In the genomic region with DNA sequence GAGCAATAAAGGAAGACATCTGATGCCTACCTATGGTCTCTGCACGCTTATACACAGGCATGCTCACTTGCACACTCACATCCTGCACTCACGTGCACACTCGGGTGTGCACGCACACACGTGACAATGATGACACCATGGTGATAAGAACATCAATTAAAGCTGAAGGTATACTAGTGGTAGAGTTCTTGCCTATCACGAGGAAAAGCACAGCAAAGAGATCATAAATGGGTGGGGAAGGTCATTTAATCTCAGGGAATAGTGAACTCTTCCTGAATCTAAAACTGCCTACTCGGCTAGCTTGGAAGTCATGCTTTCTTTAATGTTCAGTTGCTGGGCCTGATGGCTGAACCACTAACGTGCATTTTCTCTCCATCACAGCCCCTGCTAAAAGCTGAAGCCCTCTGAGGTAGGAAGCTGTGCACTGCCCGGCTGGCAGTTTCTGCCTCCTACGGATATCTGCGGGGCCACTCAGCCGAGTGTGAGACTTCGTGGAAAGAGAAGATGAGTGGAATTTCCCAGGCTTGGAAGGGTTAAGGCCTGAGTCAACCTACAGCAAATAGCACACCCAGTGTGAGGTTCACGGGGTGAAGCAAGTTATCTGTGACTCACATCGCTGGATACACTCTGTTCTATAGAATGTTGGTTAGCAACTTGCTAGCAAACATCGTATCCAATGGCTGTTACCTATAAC, we compare ENCODE assay signal across 18 mouse cellular contexts. TPM values are rescaled to one million over a fixed set of nuclear protein-coding genes. Genes with fewer than 3 reads are reported as not detected.
DNase-seq lines count a peak whose midpoint lies in the region; ATAC-seq and TF ChIP-seq lines count a peak whose summit lies in the region.
"Had no signal": no experiment of that assay in that cellular context is flagged by ENCODE, and none has a peak within 500 bp of the region (broad histone marks: within the 10 kb centered on the region; RNA-seq: fewer than 3 reads in every experiment).

No protein-coding gene starts in this region.

- no peak for TF ChIP-seq POLR2A in testis, adult 2 months (IDR thresholded peaks at IDR 0.05; ENCODE audit: control insufficient read depth, low read depth, low read length)

- H3K36me3 ChIP-seq in kidney, embryonic 15.5 days: no peaks in the 10 kb centered on the region
- no peaks in the 10 kb centered on the region for H3K36me3 ChIP-seq in testis, adult 2 months (ENCODE audit: control insufficient read depth, insufficient read depth, low read length)
- no peaks in the 10 kb centered on the region for H3K36me3 ChIP-seq in intestine, embryonic 15.5 days
- H3K36me3 ChIP-seq in midbrain, embryonic 13.5 days: no peaks in the 10 kb centered on the region
- H3K36me3 ChIP-seq: forebrain, embryonic 15.5 days; heart, embryonic 13.5 days; limb, embryonic 13.5 days; liver, embryonic 15.5 days had no signal

- H3K4me1 ChIP-seq in kidney, embryonic 15.5 days: peaks cover 51% of the 10 kb centered on the region
- H3K4me1 ChIP-seq in testis, adult 2 months (ENCODE audit: control insufficient read depth, insufficient read depth, low read length): peaks cover 2% of the 10 kb centered on the region; the same call in 1 of the 2 replicates
- peaks cover 16% of the 10 kb centered on the region; the same call in 1 of the 2 replicates for H3K4me1 ChIP-seq in intestine, embryonic 15.5 days (replicated peaks)
- H3K4me1 ChIP-seq in midbrain, embryonic 13.5 days (replicated peaks): peaks cover 13% of the 10 kb centered on the region; the same call in 1 of the 2 replicates

- 65% methylated on average over 16 of the region's 16 CpGs for WGBS in kidney, embryonic 15.5 days
- WGBS in intestine, embryonic 15.5 days: 64% methylated on average over 16 of the region's 16 CpGs
- 88% methylated on average over 16 of the region's 16 CpGs for WGBS in midbrain, embryonic 13.5 days

- no peak for ATAC-seq in kidney, embryonic 15.5 days (replicated peaks; ENCODE audit: low FRiP score)
- ATAC-seq in intestine, embryonic 15.5 days: peak; percentile 60
- no peak for ATAC-seq in midbrain, embryonic 13.5 days
- ATAC-seq: forebrain, embryonic 15.5 days; hindbrain, embryonic 16.5 days; Patski had no signal

- no peaks in the 10 kb centered on the region for H3K27me3 ChIP-seq in kidney, embryonic 15.5 days
- no peaks in the 10 kb centered on the region for H3K27me3 ChIP-seq in testis, adult 2 months (ENCODE audit: control insufficient read depth, insufficient read depth, low read length)
- H3K27me3 ChIP-seq in intestine, embryonic 15.5 days (replicated peaks): no peaks in the 10 kb centered on the region
- 0 out of 2 replicates have a peak, but pooled peaks cover 3% of the 10 kb centered on the region for H3K27me3 ChIP-seq in midbrain, embryonic 13.5 days
- H3K27me3 ChIP-seq: forebrain, embryonic 15.5 days; heart, embryonic 13.5 days; limb, embryonic 13.5 days; liver, embryonic 15.5 days; Patski had no signal

- DNase-seq in kidney, postnatal 14 days: no peak
- no peak for DNase-seq in testis, postnatal 14 days (ENCODE audit: low spot score)
- DNase-seq in yolk sac, embryonic 10.5 days (ENCODE audit: low spot score): peak; percentile 57
- DNase-seq: adrenal gland, postnatal 36 days; cerebellum, adult 8-10 months; heart, postnatal 36 days; kidney, adult 8-10 months; thymus, adult 2 months had no signal

- no peak for TF ChIP-seq CTCF in testis, adult 2 months (IDR thresholded peaks at IDR 0.05; ENCODE audit: control insufficient read depth, insufficient read depth, insufficient replicate concordance, low read depth, low read length)

- H3K9ac ChIP-seq in kidney, embryonic 15.5 days: no peak overlapping the region
- H3K9ac ChIP-seq in intestine, embryonic 15.5 days: no peak overlapping the region
- H3K9ac ChIP-seq in midbrain, embryonic 13.5 days (replicated peaks): no peak overlapping the region
- H3K9ac ChIP-seq: forebrain, embryonic 15.5 days; heart, embryonic 13.5 days; limb, embryonic 13.5 days; liver, embryonic 15.5 days had no signal

- peak overlapping the region; percentile 69 for H3K27ac ChIP-seq in kidney, embryonic 15.5 days
- H3K27ac ChIP-seq in testis, adult 2 months (ENCODE audit: control insufficient read depth, insufficient read depth, low read depth, low read length): no peak overlapping the region; the same call in 1 of the 2 replicates
- H3K27ac ChIP-seq in intestine, embryonic 15.5 days: peak overlapping the region; percentile 48
- no peak overlapping the region for H3K27ac ChIP-seq in midbrain, embryonic 13.5 days
- H3K27ac ChIP-seq: forebrain, embryonic 15.5 days; heart, embryonic 13.5 days; limb, embryonic 13.5 days; liver, embryonic 15.5 days had no signal

- no peak overlapping the region for H3K4me2 ChIP-seq in kidney, embryonic 15.5 days
- no peak overlapping the region for H3K4me2 ChIP-seq in intestine, embryonic 15.5 days (replicated peaks)
- no peak overlapping the region for H3K4me2 ChIP-seq in midbrain, embryonic 13.5 days (replicated peaks)
- H3K4me2 ChIP-seq: forebrain, embryonic 15.5 days; heart, embryonic 13.5 days; limb, embryonic 13.5 days; liver, embryonic 15.5 days had no signal

- no peak overlapping the region for H3K4me3 ChIP-seq in kidney, embryonic 15.5 days (replicated peaks)
- peak overlapping the region; percentile 66; the same call in 1 of the 2 replicates for H3K4me3 ChIP-seq in testis, adult 2 months (ENCODE audit: control insufficient read depth, low read depth, low read length)
- no peak overlapping the region for H3K4me3 ChIP-seq in intestine, embryonic 15.5 days (replicated peaks)
- H3K4me3 ChIP-seq in midbrain, embryonic 13.5 days (replicated peaks): no peak overlapping the region
- H3K4me3 ChIP-seq: forebrain, embryonic 15.5 days; heart, embryonic 13.5 days; limb, embryonic 13.5 days; liver, embryonic 15.5 days had no signal

- H3K9me3 ChIP-seq in kidney, embryonic 15.5 days (replicated peaks): no peaks in the 10 kb centered on the region
- H3K9me3 ChIP-seq in intestine, embryonic 15.5 days: no peaks in the 10 kb centered on the region
- no peaks in the 10 kb centered on the region for H3K9me3 ChIP-seq in midbrain, embryonic 13.5 days
- H3K9me3 ChIP-seq: forebrain, embryonic 15.5 days; heart, embryonic 13.5 days; limb, embryonic 13.5 days; liver, embryonic 15.5 days had no signal

RNA-seq across cellular contexts. Expression of gene Ezr, which starts 25.4 kb away (rescaled TPM):
- polyA plus RNA-seq in kidney, embryonic 15.5 days (2015; fragmentation: Nextera tagmentation; extraction: Ambion mirVana): 182 and 184 TPM in 2 replicates
- polyA plus RNA-seq in testis, adult 2 months (2012; rRNA removed): 4.5 and 7.8 TPM in 2 replicates
- 232 and 235 TPM in 2 replicates for polyA plus RNA-seq in intestine, embryonic 15.5 days (2015; fragmentation: Nextera tagmentation; extraction: Ambion mirVana)
- 36.2 and 43.1 TPM in 2 replicates for polyA plus RNA-seq in midbrain, embryonic 13.5 days (2015; fragmentation: Nextera tagmentation; extraction: Ambion mirVana)

Comparison
In these comparisons a context has a peak if more than half of its experiments do, and no peak if none do; other contexts are left out.
1. H3K27ac ChIP-seq: peak in kidney, embryonic 15.5 days (single experiment) and intestine, embryonic 15.5 days (single experiment); none in testis, adult 2 months (single experiment) and midbrain, embryonic 13.5 days (single experiment).